Mouse (Mus musculus) neural tube, embryonic 14.5 days (tissue): ENCODE results near the gene Uts2. TPM values are rescaled to one million over a fixed set of nuclear protein-coding genes. Genes with fewer than 3 reads are reported as not detected.

Source experiments
- ATAC-seq: fragments of 200-750 bp; cut with Nextera tagmentation; 2 replicates; pipeline ENCODE4 v1.8.0; 2017; ENCODE audit warnings: low read depth, mild to moderate bottlenecking, moderate TSS enrichment, moderate library complexity
- H3K27ac ChIP-seq: fragments of 300-500 bp; sonication (generic); 2 replicates; pipeline ENCODE4 v1.5.1; 2014; ENCODE audit warnings: low read depth, mild to moderate bottlenecking, control low read depth, low read length, moderate library complexity, mixed read lengths
- H3K27me3 ChIP-seq: fragments of 300-500 bp; sonication (generic); 2 replicates; pipeline ENCODE4 v1.6.1; 2014; ENCODE audit warnings: low read length; ENCODE audit not compliant: control insufficient read depth, insufficient read depth
- H3K36me3 ChIP-seq: fragments of 300-500 bp; sonication (generic); 2 replicates; pipeline ENCODE4 v1.6.1; 2014; ENCODE audit warnings: low read length, mixed read lengths; ENCODE audit not compliant: control insufficient read depth, insufficient read depth
- H3K4me1 ChIP-seq: fragments of 300-500 bp; sonication (generic); 2 replicates; pipeline ENCODE4 v1.6.1; 2014; ENCODE audit warnings: low read length; ENCODE audit not compliant: control insufficient read depth, insufficient read depth
- H3K4me2 ChIP-seq: fragments of 300-500 bp; sonication (generic); 2 replicates; pipeline ENCODE4 v1.6.1; 2014; ENCODE audit warnings: mild to moderate bottlenecking, low read depth, low read length, control low read depth
- H3K4me3 ChIP-seq: fragments of 300-500 bp; sonication (generic); 2 replicates; pipeline ENCODE4 v1.5.1; 2014; ENCODE audit warnings: low read depth, low read length, control low read depth, mixed read lengths
- H3K9ac ChIP-seq: fragments of 300-500 bp; sonication (generic); replicated peaks from 2 replicates; pipeline ENCODE4 v1.6.1; 2014; ENCODE audit warnings: low read depth, mild to moderate bottlenecking, control low read depth, low read length, mixed read lengths
- H3K9me3 ChIP-seq: fragments of 300-500 bp; sonication (generic); 2 replicates; pipeline ENCODE4 v1.6.1; 2016; ENCODE audit warnings: low read length; ENCODE audit not compliant: control insufficient read depth
- WGBS: fragments of 180-500 bp; shearing (Covaris S2); extraction: QIAGEN DNeasy Blood & Tissue Kit; methylation state at CpG from one replicate; pipeline ENCODE4 v1.1.7; 2014; 5-methylcytosine and 5-hydroxymethylcytosine counted together
- polyA plus RNA-seq: library from polyadenylated mRNA; unstranded; fragments of >200 nt; fragmentation: Nextera tagmentation; extraction: Ambion mirVana; gene quantifications from 2 replicates; pipeline ENCODE4 v1.2.1, GENCODE M21; 2014

Uts2 gene
- polyA plus RNA-seq, 1 experiment from 2014 or later = 9.5 TPM

DNA sequence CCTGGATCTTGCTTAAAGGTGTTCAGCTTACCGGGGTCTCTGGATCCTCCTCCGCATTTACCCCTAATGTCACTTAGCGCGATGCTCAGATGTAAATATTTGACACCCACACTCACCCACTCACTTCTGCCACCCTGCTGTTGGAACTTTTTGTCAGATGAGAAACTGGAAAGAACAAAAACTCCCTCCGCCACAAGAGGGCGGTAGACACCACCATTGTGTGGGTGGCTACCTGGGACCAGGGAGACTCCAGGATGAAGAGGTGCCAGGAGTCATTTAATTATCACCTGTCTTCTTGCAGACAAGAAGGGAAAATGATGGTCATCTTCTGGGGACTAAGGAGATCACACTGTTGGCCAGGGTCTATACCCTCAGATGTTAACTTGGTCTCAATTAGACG lies 30.3 kb upstream of the Uts2 start:
- Histone ChIP-seq H3K4me2 (no peak overlapping the region), H3K4me1 (no peaks in the 10 kb centered on the region), H3K27ac (no peak overlapping the region), H3K4me3 (no peak overlapping the region), H3K9me3 (no peaks in the 10 kb centered on the region), H3K27me3 (no peaks in the 10 kb centered on the region), H3K36me3 (no peaks in the 10 kb centered on the region), H3K9ac (no peak overlapping the region)
- no peak for ATAC-seq
- 20% methylated on average over 7 of the region's 7 CpGs for WGBS

GRCm38 (mm10) chr4:150968956-150969355 lies 27.9 kb upstream of the Uts2 start:
- Histone ChIP-seq H3K9ac (no peak overlapping the region), H3K4me2 (no peak overlapping the region), H3K4me3 (no peak overlapping the region), H3K27ac (no peak overlapping the region), H3K36me3 (no peaks in the 10 kb centered on the region), H3K9me3 (no peaks in the 10 kb centered on the region), H3K4me1 (no peaks in the 10 kb centered on the region), H3K27me3 (no peaks in the 10 kb centered on the region)
- WGBS = 86% methylated on average over 8 of the region's 8 CpGs
- no peak for ATAC-seq

GRCm38 (mm10) chr4:150973264-150973663 lies 23.6 kb upstream of the Uts2 start:
- no peak for ATAC-seq
- H3K9me3 ChIP-seq = no peaks in the 10 kb centered on the region
- H3K36me3 ChIP-seq = no peaks in the 10 kb centered on the region
- H3K27me3 ChIP-seq = no peaks in the 10 kb centered on the region
- 84% methylated on average over 8 of the region's 8 CpGs for WGBS
- no peak overlapping the region for H3K9ac ChIP-seq
- no peaks in the 10 kb centered on the region for H3K4me1 ChIP-seq
- H3K27ac ChIP-seq = no peak overlapping the region
- no peak overlapping the region for H3K4me2 ChIP-seq
- no peak overlapping the region for H3K4me3 ChIP-seq

DNA sequence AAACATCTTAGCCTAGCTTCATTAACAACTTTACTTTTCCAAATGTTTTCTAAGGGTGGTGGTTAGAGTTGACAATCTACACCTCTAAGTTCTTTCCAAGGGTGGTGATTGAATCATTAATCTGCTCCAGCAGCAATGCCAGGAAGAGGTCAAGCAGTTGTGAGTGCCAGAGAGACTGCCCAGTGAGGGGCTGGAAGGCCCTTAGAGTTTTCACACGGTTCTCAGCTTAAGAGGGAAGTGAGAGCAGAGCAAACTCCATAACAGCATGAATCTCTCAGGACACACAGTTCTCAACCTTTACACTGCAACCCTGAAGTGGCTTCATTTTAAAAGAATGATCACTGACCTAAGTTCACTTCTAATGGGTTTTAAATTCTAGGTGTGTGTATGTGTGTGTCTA lies 21.8 kb upstream of the Uts2 start:
- Histone ChIP-seq H3K27me3 (no peaks in the 10 kb centered on the region), H3K9me3 (no peaks in the 10 kb centered on the region), H3K9ac (no peak overlapping the region), H3K4me1 (no peaks in the 10 kb centered on the region), H3K4me3 (no peak overlapping the region), H3K27ac (no peak overlapping the region), H3K4me2 (no peak overlapping the region), H3K36me3 (no peaks in the 10 kb centered on the region)
- 32% methylated on average over 1 of the region's 1 CpGs for WGBS
- no peak for ATAC-seq

DNA sequence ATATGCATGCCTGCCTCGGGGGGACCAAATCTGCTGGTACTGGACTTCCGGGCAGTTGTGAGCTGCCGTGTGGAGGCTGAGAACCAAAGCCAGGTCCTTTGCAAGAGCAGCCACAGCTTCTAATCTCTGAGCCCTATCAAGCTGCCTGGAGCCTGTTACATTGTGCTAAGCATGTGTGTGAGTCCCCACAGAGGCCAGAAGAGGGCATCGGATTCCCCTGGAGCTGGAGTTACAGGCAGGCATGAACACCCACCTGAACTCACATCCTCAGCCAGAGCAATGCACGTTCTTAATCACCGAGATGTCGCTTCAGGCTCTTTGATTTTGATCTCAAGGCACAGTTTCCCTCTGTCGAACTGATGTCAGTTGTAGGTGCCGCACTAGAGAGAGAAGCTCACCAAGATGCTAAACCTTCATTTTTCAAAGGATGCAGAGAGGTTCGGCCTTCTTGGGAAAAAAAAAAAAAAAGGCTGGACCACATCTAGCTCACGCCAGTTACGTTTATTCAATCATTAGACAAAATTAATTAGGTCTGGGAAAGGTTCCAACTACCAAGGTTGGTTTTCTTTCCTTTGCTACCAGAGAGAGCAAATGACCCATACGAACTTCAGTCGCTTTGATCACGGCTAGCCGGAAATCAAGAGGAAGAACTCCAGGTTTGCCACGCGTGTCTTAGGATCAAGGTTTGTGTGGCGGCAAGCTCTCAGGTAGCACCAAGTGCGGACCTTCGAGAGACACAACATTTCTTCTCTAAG lies 18.6 kb upstream of the Uts2 start:
- 88% methylated on average over 21 of the region's 21 CpGs for WGBS
- Histone ChIP-seq H3K4me1 (no peaks in the 10 kb centered on the region), H3K9ac (no peak overlapping the region)

GRCm38 (mm10) chr4:150979455-150979854 lies 17.4 kb upstream of the Uts2 start:
- Histone ChIP-seq H3K4me1 (no peaks in the 10 kb centered on the region), H3K27me3 (no peaks in the 10 kb centered on the region), H3K27ac (no peak overlapping the region), H3K4me2 (no peak overlapping the region), H3K36me3 (no peaks in the 10 kb centered on the region), H3K9me3 (no peaks in the 10 kb centered on the region), H3K4me3 (no peak overlapping the region), H3K9ac (no peak overlapping the region)
- WGBS = 88% methylated on average over 9 of the region's 9 CpGs
- ATAC-seq = no peak

More for the DNA sequence above, 18.6 kb upstream of the Uts2 start:
- Histone ChIP-seq H3K9me3 (no peaks in the 10 kb centered on the region), H3K36me3 (no peaks in the 10 kb centered on the region), H3K4me2 (no peak overlapping the region), H3K27ac (no peak overlapping the region), H3K27me3 (no peaks in the 10 kb centered on the region), H3K4me3 (no peak overlapping the region)
- ATAC-seq = no peak

GRCm38 (mm10) chr4:150980153-150980552 lies 16.7 kb upstream of the Uts2 start:
- Histone ChIP-seq H3K4me1 (no peaks in the 10 kb centered on the region), H3K4me2 (no peak overlapping the region), H3K4me3 (no peak overlapping the region), H3K27me3 (no peaks in the 10 kb centered on the region), H3K9me3 (no peaks in the 10 kb centered on the region), H3K36me3 (no peaks in the 10 kb centered on the region), H3K9ac (no peak overlapping the region), H3K27ac (no peak overlapping the region)
- 91% methylated on average over 5 of the region's 5 CpGs for WGBS
- ATAC-seq = no peak

DNA sequence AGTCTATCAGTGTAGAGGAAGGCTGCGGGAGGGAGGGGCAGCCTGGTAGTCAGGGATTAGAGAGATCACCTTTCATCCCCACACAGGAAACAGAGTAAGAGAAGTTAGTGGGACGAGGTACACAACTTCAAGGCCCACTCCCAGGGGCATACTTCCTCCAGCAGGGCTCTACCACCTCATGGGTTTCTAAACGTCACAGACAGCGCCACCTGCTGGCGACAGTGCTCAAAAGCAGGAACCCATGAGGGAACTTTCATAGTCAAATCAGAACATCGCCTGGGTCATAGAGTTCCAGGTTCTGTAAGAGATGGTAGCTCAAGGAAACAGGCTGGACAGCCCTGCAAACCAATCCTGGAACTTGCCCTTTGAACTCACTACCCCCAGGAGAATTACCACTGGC lies 6.7 kb upstream of the Uts2 start:
- no peak overlapping the region for H3K27ac ChIP-seq

DNA sequence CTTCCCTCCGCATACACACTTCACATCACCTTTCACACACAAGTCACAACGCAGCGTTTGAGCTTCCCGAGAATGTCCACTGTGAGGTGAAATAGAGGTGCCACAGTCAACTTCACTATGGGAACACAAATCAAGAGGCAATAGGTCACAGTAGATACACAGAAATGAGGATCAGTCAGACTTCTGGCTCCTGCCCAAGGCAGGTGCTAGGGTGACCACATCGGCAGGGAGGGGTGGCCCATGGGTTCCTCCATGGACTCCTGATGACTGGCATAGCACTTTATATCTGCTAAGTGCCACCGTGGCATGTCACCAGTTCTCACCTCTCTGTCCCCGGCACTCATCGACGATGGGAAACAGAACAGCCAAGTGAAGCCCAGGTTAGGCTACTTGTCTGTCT lies 1.7 kb downstream of the Uts2 start:
- no peaks in the 10 kb centered on the region for H3K4me1 ChIP-seq
- H3K27ac ChIP-seq = no peak overlapping the region
- H3K9me3 ChIP-seq = no peaks in the 10 kb centered on the region
- no peak overlapping the region for H3K9ac ChIP-seq
- 95% methylated on average over 9 of the region's 9 CpGs for WGBS
- H3K4me2 ChIP-seq = no peak overlapping the region
- no peaks in the 10 kb centered on the region for H3K36me3 ChIP-seq
- H3K4me3 ChIP-seq = no peak overlapping the region
- H3K27me3 ChIP-seq = no peaks in the 10 kb centered on the region
- ATAC-seq = no peak

More for the DNA sequence above, 6.7 kb upstream of the Uts2 start:
- H3K36me3 ChIP-seq = no peaks in the 10 kb centered on the region
- H3K4me1 ChIP-seq = no peaks in the 10 kb centered on the region
- H3K27me3 ChIP-seq = no peaks in the 10 kb centered on the region
- no peak overlapping the region for H3K4me2 ChIP-seq
- no peak overlapping the region for H3K4me3 ChIP-seq
- no peak for ATAC-seq
- H3K9me3 ChIP-seq = no peaks in the 10 kb centered on the region
- 49% methylated on average over 6 of the region's 6 CpGs for WGBS
- no peak overlapping the region for H3K9ac ChIP-seq
